Comparison of ENCODE assay signal across 10 mouse cellular contexts in the genomic region with DNA sequence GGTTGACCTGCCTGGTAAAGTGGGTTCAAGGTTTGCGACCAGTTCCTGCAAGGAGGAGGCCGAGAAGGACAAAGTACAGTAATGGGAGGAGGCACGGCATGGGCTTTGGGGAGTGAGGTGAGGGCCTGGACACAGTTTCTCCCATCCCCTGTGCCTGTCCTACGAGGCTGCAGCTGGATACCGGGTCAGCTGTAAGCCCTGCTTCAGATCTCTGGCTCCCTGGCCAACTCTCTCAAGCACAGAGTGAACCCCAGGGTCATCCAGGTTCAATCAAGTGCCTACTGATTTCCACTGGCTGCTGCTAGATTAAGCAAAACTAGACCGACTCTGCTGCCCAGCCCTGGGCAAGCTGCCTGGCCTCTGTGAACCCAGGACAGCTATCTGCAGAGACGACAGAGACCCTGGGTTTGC. TPM values are rescaled to one million over a fixed set of nuclear protein-coding genes. Genes with fewer than 3 reads are reported as not detected.
DNase-seq lines count a peak whose midpoint lies in the region; ATAC-seq and TF ChIP-seq lines count a peak whose summit lies in the region.
"Had no signal": no experiment of that assay in that cellular context is flagged by ENCODE, and none has a peak within 500 bp of the region (broad histone marks: within the 10 kb centered on the region; RNA-seq: fewer than 3 reads in every experiment).

No protein-coding gene starts in this region.

- H3K36me3 ChIP-seq in kidney, embryonic 14.5 days (ENCODE audit: control insufficient read depth, insufficient read depth, low read length) = peaks cover 3% of the 10 kb centered on the region; the same call in 1 of the 2 replicates
- H3K36me3 ChIP-seq in forebrain, embryonic 11.5 days (ENCODE audit: control insufficient read depth, insufficient read depth, low read length) = no peaks in the 10 kb centered on the region
- H3K36me3 ChIP-seq in hindbrain, embryonic 14.5 days (replicated peaks; ENCODE audit: control insufficient read depth, insufficient read depth) = no peaks in the 10 kb centered on the region
- H3K36me3 ChIP-seq in liver, postnatal 0 days (replicated peaks; ENCODE audit: insufficient read depth, low read length) = no peaks in the 10 kb centered on the region

- TF ChIP-seq CTCF in liver, postnatal 0 days (IDR thresholded peaks at IDR 0.05; ENCODE audit: low read depth) = no peak

- no peak for ATAC-seq in kidney, embryonic 14.5 days (ENCODE audit: low FRiP score, low TSS enrichment)
- no peak for ATAC-seq in forebrain, embryonic 11.5 days (replicated peaks; ENCODE audit: low FRiP score)
- ATAC-seq in hindbrain, embryonic 14.5 days (ENCODE audit: low FRiP score) = no peak
- no peak for ATAC-seq in liver, postnatal 0 days
- ATAC-seq in activated CD4-positive, CD25-positive, alpha-beta regulatory T cell, adult 4 months = no peak

- H3K9me3 ChIP-seq in kidney, embryonic 14.5 days (ENCODE audit: control insufficient read depth, low read length) = no peaks in the 10 kb centered on the region
- no peaks in the 10 kb centered on the region for H3K9me3 ChIP-seq in forebrain, embryonic 11.5 days (ENCODE audit: control insufficient read depth, low read length)
- H3K9me3 ChIP-seq in hindbrain, embryonic 14.5 days (ENCODE audit: control insufficient read depth, low read length) = no peaks in the 10 kb centered on the region
- H3K9me3 ChIP-seq in liver, postnatal 0 days (ENCODE audit: low read length) = no peaks in the 10 kb centered on the region
- H3K9me3 ChIP-seq: limb, embryonic 15.5 days had no signal

- H3K4me2 ChIP-seq in kidney, embryonic 14.5 days (replicated peaks; ENCODE audit: low read depth, low read length) = no peak overlapping the region
- no peak overlapping the region for H3K4me2 ChIP-seq in forebrain, embryonic 11.5 days (ENCODE audit: low read depth, low read length, severe bottlenecking)
- H3K4me2 ChIP-seq in hindbrain, embryonic 14.5 days (replicated peaks) = peak overlapping the region; percentile 70; the same call in 1 of the 2 replicates
- H3K4me2 ChIP-seq in liver, postnatal 0 days (ENCODE audit: low read depth, low read length) = peak overlapping the region; percentile 26; the same call in 1 of the 2 replicates
- H3K4me2 ChIP-seq: limb, embryonic 15.5 days had no signal

- H3K9ac ChIP-seq in kidney, embryonic 14.5 days (ENCODE audit: low read depth, low read length) = no peak overlapping the region; the same call in 1 of the 2 replicates
- H3K9ac ChIP-seq in forebrain, embryonic 11.5 days (ENCODE audit: low read length) = no peak overlapping the region
- H3K9ac ChIP-seq in hindbrain, embryonic 14.5 days = peak overlapping the region; percentile 29; the same call in 1 of the 2 replicates
- no peak overlapping the region for H3K9ac ChIP-seq in liver, postnatal 0 days (replicated peaks)
- H3K9ac ChIP-seq: limb, embryonic 15.5 days had no signal

- no peaks in the 10 kb centered on the region for H3K27me3 ChIP-seq in kidney, embryonic 14.5 days (ENCODE audit: control insufficient read depth, insufficient read depth, low read length)
- no peaks in the 10 kb centered on the region for H3K27me3 ChIP-seq in forebrain, embryonic 11.5 days (ENCODE audit: control insufficient read depth, insufficient read depth, low read length)
- no peaks in the 10 kb centered on the region for H3K27me3 ChIP-seq in hindbrain, embryonic 14.5 days (ENCODE audit: control insufficient read depth, insufficient read depth, low read length)
- H3K27me3 ChIP-seq in liver, postnatal 0 days (ENCODE audit: insufficient read depth, low read length) = peaks cover 31% of the 10 kb centered on the region
- H3K27me3 ChIP-seq: limb, embryonic 15.5 days had no signal

- no peak overlapping the region for H3K27ac ChIP-seq in kidney, embryonic 14.5 days (ENCODE audit: low read depth, low read length)
- H3K27ac ChIP-seq in forebrain, embryonic 11.5 days (ENCODE audit: low read depth, low read length) = no peak overlapping the region
- no peak overlapping the region for H3K27ac ChIP-seq in hindbrain, embryonic 14.5 days
- H3K27ac ChIP-seq in liver, postnatal 0 days (ENCODE audit: low read depth) = peak overlapping the region; percentile 88
- H3K27ac ChIP-seq: limb, embryonic 15.5 days had no signal

- peaks cover 68% of the 10 kb centered on the region for H3K4me1 ChIP-seq in kidney, embryonic 14.5 days (ENCODE audit: control insufficient read depth, insufficient read depth, low read length)
- peaks cover 26% of the 10 kb centered on the region for H3K4me1 ChIP-seq in forebrain, embryonic 11.5 days (replicated peaks; ENCODE audit: control insufficient read depth, insufficient read depth, low read length)
- H3K4me1 ChIP-seq in hindbrain, embryonic 14.5 days (replicated peaks; ENCODE audit: control insufficient read depth, insufficient read depth, low read length) = peaks cover 78% of the 10 kb centered on the region
- H3K4me1 ChIP-seq in liver, postnatal 0 days (ENCODE audit: insufficient read depth) = peaks cover 42% of the 10 kb centered on the region

- WGBS in kidney, embryonic 14.5 days = 71% methylated on average over 7 of the region's 7 CpGs
- WGBS in forebrain, embryonic 11.5 days = 72% methylated on average over 7 of the region's 7 CpGs
- 69% methylated on average over 7 of the region's 7 CpGs for WGBS in hindbrain, embryonic 14.5 days
- WGBS in liver, postnatal 0 days (ENCODE audit: insufficient replicate concordance) = 54% methylated on average over 7 of the region's 7 CpGs

- H3K4me3 ChIP-seq in kidney, embryonic 14.5 days (ENCODE audit: low read length) = no peak overlapping the region
- no peak overlapping the region for H3K4me3 ChIP-seq in forebrain, embryonic 11.5 days (ENCODE audit: low read depth, low read length)
- H3K4me3 ChIP-seq in hindbrain, embryonic 14.5 days (replicated peaks; ENCODE audit: low read length) = no peak overlapping the region
- no peak overlapping the region for H3K4me3 ChIP-seq in liver, postnatal 0 days (ENCODE audit: low read depth, low read length)
- H3K4me3 ChIP-seq: limb, embryonic 15.5 days had no signal

- intact Hi-C loops in left cerebral cortex, postnatal 25 days (cut with DNase I) = no loop called here

- peak; percentile 87 for DNase-seq in kidney, adult 11 months
- DNase-seq in forebrain, embryonic 11.5 days (ENCODE audit: low spot score) = peak; percentile 43
- no peak for DNase-seq in hindbrain, embryonic 14.5 days (ENCODE audit: low spot score)
- DNase-seq in liver, postnatal 0 days = no peak
- DNase-seq in right cerebral cortex, postnatal 36 days (ENCODE audit: low spot score in 2 of 2) = no peak
- DNase-seq in left cerebral cortex, postnatal 25 days (ENCODE audit: low spot score in 2 of 2) = no peak

- no peak for TF ChIP-seq EP300 in liver, postnatal 0 days (IDR thresholded peaks at IDR 0.05; ENCODE audit: low read depth)

RNA-seq across cellular contexts. Expression of a gene that starts 3.3 kb away (rescaled TPM):
- polyA plus RNA-seq in kidney, embryonic 14.5 days (2014; fragmentation: Nextera tagmentation; extraction: Ambion mirVana) = 39.1 and 55.6 TPM in 2 replicates
- polyA plus RNA-seq in forebrain, embryonic 11.5 days (2014; fragmentation: Nextera tagmentation; extraction: Ambion mirVana) = 60.1 and 60.8 TPM in 2 replicates
- 49.1 and 52.1 TPM in 2 replicates for polyA plus RNA-seq in hindbrain, embryonic 14.5 days (2014; fragmentation: Nextera tagmentation; extraction: Ambion mirVana)
- polyA plus RNA-seq in liver, postnatal 0 days (2015; fragmentation: Nextera tagmentation; extraction: Ambion mirVana) = 9.9 and 11.6 TPM in 2 replicates
- total RNA-seq in left cerebral cortex, postnatal 25 days (2021) = 10 to 100 TPM; 50.6 to 51.7 TPM
- polyA plus RNA-seq in activated CD4-positive, CD25-positive, alpha-beta regulatory T cell, adult 4 months (2017; shearing (Covaris generic)) = under 1 TPM; 0.21 to 0.38 TPM

RNA-seq across cellular contexts. Expression of a gene that starts 49.5 kb away (rescaled TPM):
- not detected in 2 replicates for polyA plus RNA-seq in kidney, embryonic 14.5 days (2014; fragmentation: Nextera tagmentation; extraction: Ambion mirVana)
- polyA plus RNA-seq in forebrain, embryonic 11.5 days (2014; fragmentation: Nextera tagmentation; extraction: Ambion mirVana) = not detected in 2 replicates
- polyA plus RNA-seq in hindbrain, embryonic 14.5 days (2014; fragmentation: Nextera tagmentation; extraction: Ambion mirVana) = not detected in 2 replicates
- polyA plus RNA-seq in liver, postnatal 0 days (2015; fragmentation: Nextera tagmentation; extraction: Ambion mirVana) = 0.13 and 38.9 TPM in 2 replicates
- not detected for total RNA-seq in left cerebral cortex, postnatal 25 days (2021)
- not detected for polyA plus RNA-seq in activated CD4-positive, CD25-positive, alpha-beta regulatory T cell, adult 4 months (2017; shearing (Covaris generic))
- total RNA-seq: MEL had no signal

Comparison
In these comparisons a context has a peak if more than half of its experiments do, and no peak if none do; other contexts are left out.
1. DNase-seq: peak in kidney, adult 11 months (single experiment) and forebrain, embryonic 11.5 days (single experiment); none in hindbrain, embryonic 14.5 days (single experiment), liver, postnatal 0 days (single experiment), right cerebral cortex, postnatal 36 days (0 of 2) and left cerebral cortex, postnatal 25 days (0 of 2).
2. H3K4me2 ChIP-seq: peak in hindbrain, embryonic 14.5 days (single experiment) and liver, postnatal 0 days (single experiment); none in kidney, embryonic 14.5 days (single experiment) and forebrain, embryonic 11.5 days (single experiment).